Mouse (Mus musculus) thymus, adult 2 months (tissue): ENCODE data around the gene Trim66. TPM values are rescaled to one million over a fixed set of nuclear protein-coding genes. Genes with fewer than 3 reads are reported as not detected.

Experiments
- DNase-seq: peaks from one replicate; pipeline ENCODE4 v3.0.0; 2021
- H3K27ac ChIP-seq: fragments of 200-500 bp; 2 replicates; pipeline ENCODE4 v1.5.1; 2012; ENCODE audit warnings: low read length, control low read depth; ENCODE audit not compliant: control insufficient read depth, insufficient read depth
- H3K27me3 ChIP-seq: fragments of 200-500 bp; 2 replicates; pipeline ENCODE4 v1.6.1; 2012; ENCODE audit warnings: mild to moderate bottlenecking, low read length, moderate library complexity, mixed read lengths; ENCODE audit not compliant: control insufficient read depth, insufficient read depth
- H3K36me3 ChIP-seq: fragments of 200-500 bp; 2 replicates; pipeline ENCODE4 v1.6.1; 2012; ENCODE audit warnings: mild to moderate bottlenecking, low read length, moderate library complexity; ENCODE audit not compliant: control insufficient read depth, insufficient read depth
- H3K4me1 ChIP-seq: fragments of 200-500 bp; replicated peaks from 2 replicates; pipeline ENCODE4 v1.6.1; 2012; ENCODE audit warnings: low read length; ENCODE audit not compliant: control insufficient read depth, insufficient read depth
- H3K4me3 ChIP-seq: fragments of 200-500 bp; 2 replicates; pipeline ENCODE4 v1.5.1; 2012; ENCODE audit warnings: mild to moderate bottlenecking, low read length, control low read depth, moderate library complexity; ENCODE audit not compliant: control insufficient read depth, insufficient read depth
- CTCF ChIP-seq: fragments of 200-500 bp; IDR thresholded peaks from 2 replicates; pipeline ENCODE4 v1.5.1; 2012; ENCODE audit warnings: mild to moderate bottlenecking, control low read depth, low read length, moderate library complexity, borderline replicate concordance; ENCODE audit not compliant: control insufficient read depth, poor library complexity, insufficient read depth; ENCODE audit errors: extremely low read depth
- POLR2A ChIP-seq: fragments of 200-500 bp; IDR thresholded peaks from 2 replicates; pipeline ENCODE4 v1.6.1; 2012; ENCODE audit warnings: mild to moderate bottlenecking, low read length, control low read depth, moderate library complexity; ENCODE audit not compliant: control insufficient read depth, poor library complexity, insufficient read depth; ENCODE audit errors: extremely low read depth
- WGBS: fragments of 180-500 bp; shearing (Covaris S2); methylation state at CpG from one replicate; pipeline ENCODE4 v1.1.7; 2018; 5-methylcytosine and 5-hydroxymethylcytosine counted together
- polyA plus RNA-seq: library from polyadenylated mRNA; depleted of rRNA; stranded (reverse); fragments of >200 nt; gene quantifications from 2 replicates; pipeline ENCODE4 v1.2.3, GENCODE M21; 2012

The Trim66 gene
- polyA plus RNA-seq, 1 experiment: 0.49 TPM

DNA sequence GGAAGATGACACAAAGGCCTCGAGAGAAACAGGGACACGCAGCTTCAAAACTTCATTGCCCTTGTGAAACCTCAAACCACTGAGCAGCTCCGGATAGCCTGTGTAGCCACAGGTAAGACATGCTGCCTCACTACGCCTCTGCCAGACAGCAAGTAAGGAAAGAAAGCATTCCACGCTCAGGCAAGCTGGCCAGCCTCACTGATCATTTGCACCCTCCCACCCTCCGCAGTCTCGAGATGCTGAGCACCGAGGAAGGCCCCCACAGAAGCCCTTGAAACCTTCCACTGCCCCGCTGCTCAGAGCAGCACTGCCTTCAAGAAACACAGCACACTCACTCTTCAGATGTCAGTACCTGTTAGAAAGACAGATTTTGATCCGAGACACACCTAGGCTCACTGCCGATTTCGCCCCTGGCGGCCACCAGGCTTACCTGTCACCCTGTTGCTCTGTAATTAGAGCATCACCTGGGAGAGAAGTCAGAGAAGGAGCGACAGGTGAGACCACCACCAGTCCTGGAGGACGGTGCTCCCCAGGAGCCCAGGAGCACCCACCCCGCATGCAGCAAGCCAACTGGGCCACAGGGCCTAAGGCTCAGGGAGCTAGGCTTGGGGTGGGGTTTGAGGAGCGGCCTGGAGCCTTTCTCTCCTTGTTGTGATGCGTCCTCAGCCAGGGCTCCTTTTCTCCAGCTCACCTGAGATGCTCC is 15.2 kb downstream of the Trim66 start:
- DNase-seq: no peak
- Histone ChIP-seq H3K27me3 (no peaks in the 10 kb centered on the region), H3K27ac (no peak overlapping the region), H3K36me3 (no peaks in the 10 kb centered on the region), H3K4me3 (no peak overlapping the region), H3K4me1 (no peaks in the 10 kb centered on the region)
- no peak for TF ChIP-seq CTCF
- TF ChIP-seq POLR2A: no peak
- WGBS: 89% methylated on average over 18 of the region's 18 CpGs

DNA sequence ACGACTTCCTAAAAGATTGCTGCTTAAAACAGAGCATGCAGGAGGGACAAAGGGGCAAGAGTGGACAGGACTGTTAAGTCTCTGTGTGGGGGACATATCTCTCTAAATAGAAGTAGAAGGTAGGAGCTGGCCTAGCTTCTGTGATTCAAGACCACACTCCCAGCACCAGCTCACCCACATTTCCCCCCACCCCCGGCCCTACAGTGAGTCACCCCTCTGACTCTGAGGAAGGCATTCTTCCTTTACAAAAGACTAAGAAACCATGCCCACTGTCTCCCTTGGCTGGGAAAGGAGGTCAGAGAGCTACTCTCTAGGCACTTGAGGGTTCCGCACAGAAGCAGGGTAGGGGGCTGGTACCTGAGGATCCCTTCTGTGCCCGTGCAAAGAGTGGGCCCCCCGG is 23.7 kb downstream of the Trim66 start:
- no peak for DNase-seq
- no peak overlapping the region for H3K27ac ChIP-seq
- no peak overlapping the region for H3K4me3 ChIP-seq
- H3K27me3 ChIP-seq: no peaks in the 10 kb centered on the region
- 83% methylated on average over 5 of the region's 5 CpGs for WGBS
- H3K4me1 ChIP-seq: no peaks in the 10 kb centered on the region
- H3K36me3 ChIP-seq: no peaks in the 10 kb centered on the region
- no peak for TF ChIP-seq CTCF
- TF ChIP-seq POLR2A: no peak

DNA sequence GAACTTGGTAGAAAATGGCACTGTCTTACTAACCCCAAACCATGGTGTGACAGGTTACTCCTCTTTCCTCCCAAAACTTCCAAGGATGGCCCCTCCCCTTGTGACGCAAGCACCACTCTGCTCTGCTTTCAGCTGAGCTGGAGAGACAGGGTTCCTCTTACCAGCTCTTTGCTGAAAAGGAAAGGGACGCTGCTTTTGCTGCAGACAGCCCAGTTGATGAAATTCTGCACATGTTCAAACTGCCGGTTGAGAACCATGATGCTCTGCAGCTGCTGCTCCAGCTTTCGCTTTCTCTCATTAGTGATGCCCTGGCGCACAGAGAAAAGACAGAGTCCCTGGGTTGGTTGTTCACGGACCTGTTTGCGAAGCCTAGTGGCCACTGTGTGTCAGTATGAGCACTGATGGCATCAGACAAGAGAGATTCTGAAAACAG is 27.2 kb downstream of the Trim66 start:
- H3K4me3 ChIP-seq: no peak overlapping the region
- 51% methylated on average over 7 of the region's 7 CpGs for WGBS

DNA sequence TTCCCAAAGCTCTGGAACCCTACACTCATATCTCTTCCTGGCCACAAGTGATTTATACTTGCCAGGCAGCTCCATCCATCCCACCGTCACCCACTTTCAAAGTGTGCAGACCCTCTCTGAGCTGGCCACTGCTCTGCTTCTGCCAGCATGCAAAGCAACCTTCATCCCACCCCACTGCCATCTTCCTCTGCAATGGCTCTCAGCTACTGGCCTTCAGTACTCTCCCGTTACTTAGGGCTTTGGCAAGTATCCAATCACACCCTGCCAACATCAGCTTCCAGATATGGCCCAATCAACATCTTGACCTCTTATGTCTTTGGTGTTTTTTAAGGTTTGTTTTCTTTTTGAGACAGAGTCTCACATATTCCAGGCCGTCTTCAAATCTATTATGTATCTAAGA is 30.0 kb downstream of the Trim66 start:
- no peak for DNase-seq
- H3K36me3 ChIP-seq: no peaks in the 10 kb centered on the region
- no peak overlapping the region for H3K4me3 ChIP-seq
- TF ChIP-seq CTCF (no peak), POLR2A (no peak)
- no peak overlapping the region for H3K27ac ChIP-seq
- no peaks in the 10 kb centered on the region for H3K4me1 ChIP-seq
- no peaks in the 10 kb centered on the region for H3K27me3 ChIP-seq
- 97% methylated on average over 3 of the region's 3 CpGs for WGBS

More for the DNA sequence above, 27.2 kb downstream of the Trim66 start:
- no peak overlapping the region for H3K27ac ChIP-seq
- no peaks in the 10 kb centered on the region for H3K4me1 ChIP-seq
- no peaks in the 10 kb centered on the region for H3K27me3 ChIP-seq
- no peak for TF ChIP-seq CTCF
- H3K36me3 ChIP-seq: no peaks in the 10 kb centered on the region
- DNase-seq: no peak

DNA sequence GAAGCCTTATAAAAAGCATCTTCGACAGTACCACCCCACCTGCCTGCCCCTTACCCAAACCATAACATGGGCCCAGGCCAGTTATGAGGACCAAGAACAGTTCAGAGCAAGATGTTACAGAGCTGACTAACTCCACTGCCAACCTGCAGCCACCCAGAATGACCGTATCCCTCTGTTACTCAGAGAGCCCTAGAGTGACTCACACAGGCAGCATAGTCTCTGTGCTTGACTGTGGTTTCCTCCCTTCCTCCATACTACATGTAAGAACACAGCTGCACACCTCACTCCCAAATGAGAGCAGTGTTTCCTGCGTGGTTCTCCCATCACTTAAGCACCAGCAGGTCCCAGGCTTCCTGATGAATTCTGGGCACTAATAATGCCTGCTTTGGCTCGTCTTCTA is 37.2 kb downstream of the Trim66 start:
- Histone ChIP-seq H3K27me3 (no peaks in the 10 kb centered on the region), H3K4me1 (no peaks in the 10 kb centered on the region), H3K36me3 (no peaks in the 10 kb centered on the region), H3K27ac (no peak overlapping the region), H3K4me3 (no peak overlapping the region)
- DNase-seq: no peak
- 51% methylated on average over 4 of the region's 4 CpGs for WGBS
- TF ChIP-seq POLR2A (no peak), CTCF (no peak)

DNA sequence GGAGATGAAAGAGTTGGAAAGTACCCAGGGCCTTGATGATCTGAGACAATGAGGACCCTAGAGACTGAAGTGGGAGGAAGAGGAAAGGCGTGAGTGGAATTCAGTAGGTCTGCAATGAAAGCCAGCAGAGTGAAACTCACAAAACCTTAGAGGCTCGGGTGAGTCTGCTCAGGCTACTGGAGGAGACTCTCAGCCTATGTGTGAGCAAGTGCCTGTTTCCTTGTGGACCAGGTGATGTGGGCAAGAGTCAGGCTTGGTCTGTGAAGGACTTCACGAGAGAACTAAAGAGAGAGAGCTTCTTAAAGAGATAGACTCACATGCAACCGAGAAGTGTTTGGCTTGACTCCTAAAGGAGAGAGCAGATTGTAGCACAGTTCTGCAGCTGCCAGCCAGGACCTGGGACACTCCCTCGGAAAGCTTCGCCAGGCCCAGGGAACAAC is 39.7 kb downstream of the Trim66 start:
- Histone ChIP-seq H3K27me3 (no peaks in the 10 kb centered on the region), H3K4me3 (no peak overlapping the region), H3K27ac (no peak overlapping the region), H3K4me1 (no peaks in the 10 kb centered on the region), H3K36me3 (no peaks in the 10 kb centered on the region)
- no peak for TF ChIP-seq POLR2A
- 78% methylated on average over 6 of the region's 6 CpGs for WGBS
- DNase-seq: no peak

DNA sequence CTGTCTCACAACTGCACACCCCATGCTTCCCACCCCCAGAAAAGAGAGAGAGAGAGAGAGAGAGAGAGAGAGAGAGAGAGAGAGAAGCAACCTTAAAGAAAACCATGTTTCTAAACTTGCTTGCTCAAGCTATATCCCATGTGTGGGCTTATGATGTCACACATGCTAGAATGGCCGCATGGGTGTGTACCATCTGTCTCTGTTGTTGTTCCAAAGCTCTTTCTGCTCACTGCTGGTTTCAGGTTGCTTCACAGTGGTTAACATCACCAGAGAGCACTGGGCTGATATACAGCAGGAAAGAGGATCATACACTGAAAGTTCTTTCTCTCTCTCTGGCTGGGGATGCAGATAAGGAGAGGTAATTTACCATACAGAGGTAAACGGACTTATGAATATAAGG is 40.3 kb downstream of the Trim66 start:
- no peak for DNase-seq
- Histone ChIP-seq H3K36me3 (no peaks in the 10 kb centered on the region), H3K27ac (no peak overlapping the region), H3K4me1 (no peaks in the 10 kb centered on the region), H3K4me3 (no peak overlapping the region), H3K27me3 (no peaks in the 10 kb centered on the region)
- TF ChIP-seq POLR2A (no peak), CTCF (no peak)
- WGBS: 77% methylated on average over 2 of the region's 2 CpGs
